Mouse (Mus musculus) heart, postnatal 0 days (tissue): Measurements from ENCODE around the gene Prnd.

Experiments
- CTCF ChIP-seq: IDR thresholded peaks from 2 replicates; pipeline ENCODE4 v1.5.1; 2016; ENCODE audit warnings: antibody characterized with exemption, control low read depth, low read depth
- EP300 ChIP-seq: IDR thresholded peaks from 2 replicates; pipeline ENCODE4 v1.6.1; 2016; ENCODE audit warnings: antibody characterized with exemption, low read depth

DNA sequence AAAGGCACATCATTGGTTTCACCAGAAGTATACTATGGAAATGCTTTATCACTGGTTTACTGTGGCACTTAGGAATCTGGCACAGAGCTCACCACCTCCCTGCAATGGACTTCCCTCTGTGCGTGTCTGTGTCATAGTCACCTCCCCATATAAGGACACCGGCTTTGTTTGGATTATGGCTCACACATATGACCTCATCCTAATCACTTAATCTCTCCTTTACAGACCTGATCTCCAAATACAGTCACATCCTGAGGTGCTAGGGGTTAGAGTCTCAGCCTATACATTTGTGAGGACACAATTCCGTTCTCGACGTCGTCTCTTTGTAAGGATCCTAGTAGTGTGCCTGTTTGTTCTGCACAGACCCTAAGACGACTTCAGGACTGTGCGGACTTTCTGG is 5.4 kb upstream of the Prnd start:
- no peak for TF ChIP-seq CTCF
- TF ChIP-seq EP300, result no peak
